Comparison of ENCODE assay signal across 17 mouse cellular contexts in the genomic region with DNA sequence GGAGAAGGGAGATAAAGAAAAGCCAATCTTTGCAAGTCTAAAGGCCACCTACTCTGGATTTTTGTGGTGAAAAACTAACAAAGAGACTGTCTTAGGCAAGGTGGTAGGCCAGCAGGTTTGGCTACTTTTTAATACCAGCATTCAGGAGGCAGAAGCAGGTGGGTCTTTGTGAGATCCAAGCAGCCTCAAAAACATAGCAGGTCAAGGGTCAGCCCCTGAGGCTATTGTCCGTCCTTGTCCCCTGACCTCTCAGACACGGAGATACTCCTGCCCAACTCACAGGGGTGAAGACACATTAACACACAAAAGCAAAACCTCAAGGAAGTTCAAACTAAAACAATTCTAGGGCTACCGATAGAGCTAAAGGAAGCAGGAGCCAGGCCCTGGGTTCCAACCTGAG. TPM values are rescaled to one million over a fixed set of nuclear protein-coding genes. Genes with fewer than 3 reads are reported as not detected.
DNase-seq lines count a peak whose midpoint lies in the region; ATAC-seq and TF ChIP-seq lines count a peak whose summit lies in the region.
"Had no signal": no experiment of that assay in that cellular context is flagged by ENCODE, and none has a peak within 500 bp of the region (broad histone marks: within the 10 kb centered on the region; RNA-seq: fewer than 3 reads in every experiment).

No protein-coding gene starts in this region.

- peak overlapping the region; percentile 99 for H3K4me2 ChIP-seq in heart, embryonic 11.5 days
- no peak overlapping the region for H3K4me2 ChIP-seq in kidney, postnatal 0 days (ENCODE audit: low read length)
- no peak overlapping the region for H3K4me2 ChIP-seq in kidney, embryonic 14.5 days (replicated peaks; ENCODE audit: low read depth, low read length)
- H3K4me2 ChIP-seq in stomach, embryonic 15.5 days: no peak overlapping the region
- H3K4me2 ChIP-seq in hindbrain, embryonic 16.5 days (ENCODE audit: low read length): no peak overlapping the region
- H3K4me2 ChIP-seq: forebrain, embryonic 15.5 days had no signal

- WGBS in heart, embryonic 11.5 days (ENCODE audit: insufficient replicate concordance): 37% methylated on average over 3 of the region's 3 CpGs
- 58% methylated on average over 3 of the region's 3 CpGs for WGBS in kidney, postnatal 0 days
- 39% methylated on average over 3 of the region's 3 CpGs for WGBS in kidney, embryonic 14.5 days
- 43% methylated on average over 3 of the region's 3 CpGs for WGBS in stomach, embryonic 15.5 days
- 14% methylated on average over 3 of the region's 3 CpGs for WGBS in hindbrain, embryonic 16.5 days

- no peaks in the 10 kb centered on the region for H3K9me3 ChIP-seq in heart, embryonic 11.5 days (replicated peaks; ENCODE audit: control insufficient read depth, low read length)
- H3K9me3 ChIP-seq in kidney, postnatal 0 days (replicated peaks; ENCODE audit: low read length): no peaks in the 10 kb centered on the region
- H3K9me3 ChIP-seq in kidney, embryonic 14.5 days (ENCODE audit: control insufficient read depth, low read length): no peaks in the 10 kb centered on the region
- H3K9me3 ChIP-seq in stomach, embryonic 15.5 days: no peaks in the 10 kb centered on the region
- H3K9me3 ChIP-seq in hindbrain, embryonic 16.5 days (ENCODE audit: control insufficient read depth, low read length): no peaks in the 10 kb centered on the region
- H3K9me3 ChIP-seq: embryonic facial prominence, embryonic 15.5 days; forebrain, embryonic 15.5 days; hindbrain, embryonic 12.5 days; kidney, embryonic 15.5 days; liver, embryonic 12.5 days; midbrain, embryonic 13.5 days had no signal

- TF ChIP-seq CTCF in kidney, postnatal 0 days (IDR thresholded peaks at IDR 0.05; ENCODE audit: low read depth): no peak

- H3K4me3 ChIP-seq in heart, embryonic 11.5 days (ENCODE audit: low read depth, low read length): no peak overlapping the region
- H3K4me3 ChIP-seq in kidney, postnatal 0 days (replicated peaks; ENCODE audit: low read depth, low read length): no peak overlapping the region
- H3K4me3 ChIP-seq in kidney, embryonic 14.5 days (ENCODE audit: low read length): no peak overlapping the region
- H3K4me3 ChIP-seq in stomach, embryonic 15.5 days (replicated peaks): no peak overlapping the region
- H3K4me3 ChIP-seq in hindbrain, embryonic 16.5 days (ENCODE audit: low read length): no peak overlapping the region
- H3K4me3 ChIP-seq: forebrain, embryonic 15.5 days had no signal

- H3K4me1 ChIP-seq in heart, embryonic 11.5 days (ENCODE audit: control insufficient read depth, insufficient read depth, low read length): peaks cover 30% of the 10 kb centered on the region
- H3K4me1 ChIP-seq in kidney, postnatal 0 days (replicated peaks; ENCODE audit: insufficient read depth, low read length): peaks cover 29% of the 10 kb centered on the region
- H3K4me1 ChIP-seq in kidney, embryonic 14.5 days (ENCODE audit: control insufficient read depth, insufficient read depth, low read length): peaks cover 28% of the 10 kb centered on the region
- peaks cover 35% of the 10 kb centered on the region for H3K4me1 ChIP-seq in stomach, embryonic 15.5 days
- peaks cover 28% of the 10 kb centered on the region for H3K4me1 ChIP-seq in hindbrain, embryonic 16.5 days (ENCODE audit: control insufficient read depth, insufficient read depth, low read depth, low read length)

- DNase-seq in heart, postnatal 25 days (ENCODE audit: low spot score): no peak
- no peak for DNase-seq in kidney, postnatal 0 days (ENCODE audit: low spot score)
- peak; percentile 29 for DNase-seq in ZHBTc4 (ENCODE audit: low read depth, low spot score)
- DNase-seq: cerebellum, adult 11 months; layer of hippocampus, adult 9-11 months; right cerebral cortex, postnatal 4 days; thymus, postnatal 25 days had no signal

- intact Hi-C loops in heart, postnatal 25 days (cut with DNase I): no loop called here

- ATAC-seq in heart, embryonic 11.5 days (replicated peaks; ENCODE audit: insufficient number of reproducible peaks, low FRiP score, low TSS enrichment): no peak
- no peak for ATAC-seq in kidney, postnatal 0 days (replicated peaks; ENCODE audit: low FRiP score, low read depth)
- no peak for ATAC-seq in kidney, embryonic 14.5 days (ENCODE audit: low FRiP score, low TSS enrichment)
- no peak for ATAC-seq in stomach, embryonic 15.5 days (ENCODE audit: insufficient read depth, low FRiP score, low read depth)
- ATAC-seq in hindbrain, embryonic 16.5 days: no peak
- ATAC-seq: forebrain, embryonic 15.5 days; liver, embryonic 12.5 days; midbrain, embryonic 13.5 days had no signal

- no peak overlapping the region for H3K9ac ChIP-seq in heart, embryonic 11.5 days (ENCODE audit: low read depth, low read length)
- H3K9ac ChIP-seq in kidney, postnatal 0 days (ENCODE audit: low read depth, low read length): no peak overlapping the region
- H3K9ac ChIP-seq in kidney, embryonic 14.5 days (ENCODE audit: low read depth, low read length): no peak overlapping the region
- H3K9ac ChIP-seq in stomach, embryonic 15.5 days: no peak overlapping the region
- no peak overlapping the region for H3K9ac ChIP-seq in hindbrain, embryonic 16.5 days (ENCODE audit: low read depth, low read length)
- H3K9ac ChIP-seq: embryonic facial prominence, embryonic 15.5 days; forebrain, embryonic 15.5 days; hindbrain, embryonic 12.5 days; kidney, embryonic 15.5 days; liver, embryonic 12.5 days; midbrain, embryonic 13.5 days had no signal

- no peaks in the 10 kb centered on the region for H3K27me3 ChIP-seq in heart, embryonic 11.5 days (ENCODE audit: control insufficient read depth, insufficient read depth, low read length)
- H3K27me3 ChIP-seq in kidney, postnatal 0 days (ENCODE audit: insufficient read depth, low read length): no peaks in the 10 kb centered on the region
- no peaks in the 10 kb centered on the region for H3K27me3 ChIP-seq in kidney, embryonic 14.5 days (ENCODE audit: control insufficient read depth, insufficient read depth, low read length)
- no peaks in the 10 kb centered on the region for H3K27me3 ChIP-seq in stomach, embryonic 15.5 days (replicated peaks)
- H3K27me3 ChIP-seq in hindbrain, embryonic 16.5 days (replicated peaks; ENCODE audit: control insufficient read depth, insufficient read depth, low read length): peaks cover 8% of the 10 kb centered on the region
- H3K27me3 ChIP-seq: embryonic facial prominence, embryonic 15.5 days; kidney, embryonic 15.5 days had no signal

- peak overlapping the region; percentile 96 for H3K27ac ChIP-seq in heart, embryonic 11.5 days (ENCODE audit: low read depth, low read length)
- peak overlapping the region; percentile 93 for H3K27ac ChIP-seq in kidney, postnatal 0 days
- H3K27ac ChIP-seq in kidney, embryonic 14.5 days (ENCODE audit: low read depth, low read length): no peak overlapping the region
- H3K27ac ChIP-seq in stomach, embryonic 15.5 days: peak overlapping the region; percentile 94; the same call in 1 of the 2 replicates
- no peak overlapping the region for H3K27ac ChIP-seq in hindbrain, embryonic 16.5 days (ENCODE audit: low read depth, low read length)
- H3K27ac ChIP-seq: forebrain, embryonic 15.5 days; hindbrain, embryonic 12.5 days; liver, embryonic 12.5 days; midbrain, embryonic 13.5 days had no signal

- H3K36me3 ChIP-seq in heart, embryonic 11.5 days (ENCODE audit: control insufficient read depth, insufficient read depth, low read length): no peaks in the 10 kb centered on the region; the same call in 1 of the 2 replicates
- H3K36me3 ChIP-seq in kidney, postnatal 0 days (ENCODE audit: insufficient read depth, low read length): no peaks in the 10 kb centered on the region
- no peaks in the 10 kb centered on the region for H3K36me3 ChIP-seq in kidney, embryonic 14.5 days (ENCODE audit: control insufficient read depth, insufficient read depth, low read length)
- no peaks in the 10 kb centered on the region for H3K36me3 ChIP-seq in stomach, embryonic 15.5 days
- H3K36me3 ChIP-seq in hindbrain, embryonic 16.5 days (ENCODE audit: control insufficient read depth, insufficient read depth, low read length): no peaks in the 10 kb centered on the region
- H3K36me3 ChIP-seq: embryonic facial prominence, embryonic 15.5 days; forebrain, embryonic 15.5 days; hindbrain, embryonic 12.5 days; kidney, embryonic 15.5 days; midbrain, embryonic 13.5 days had no signal

RNA-seq across cellular contexts. Expression of gene Klhl21, which starts 1.8 kb away (rescaled TPM):
- polyA plus RNA-seq in heart, embryonic 11.5 days (2014; fragmentation: Nextera tagmentation; extraction: Ambion mirVana): 11.4 and 17.8 TPM in 2 replicates
- 10 to 100 TPM; 69.8 to 76.2 TPM for total RNA-seq in heart, postnatal 25 days (2021)
- 10.7 and 11.2 TPM in 2 replicates for polyA plus RNA-seq in kidney, postnatal 0 days (2015; fragmentation: Nextera tagmentation; extraction: Ambion mirVana)
- 4.4 and 7.4 TPM in 2 replicates for polyA plus RNA-seq in kidney, embryonic 14.5 days (2014; fragmentation: Nextera tagmentation; extraction: Ambion mirVana)
- polyA plus RNA-seq in stomach, embryonic 15.5 days (2015; fragmentation: Nextera tagmentation; extraction: Ambion mirVana): 13.5 and 14.0 TPM in 2 replicates
- polyA plus RNA-seq in hindbrain, embryonic 16.5 days (2015; fragmentation: Nextera tagmentation; extraction: Ambion mirVana): 4.7 and 5.0 TPM in 2 replicates

RNA-seq across cellular contexts. Expression of gene Phf13, which starts 10.8 kb away (rescaled TPM):
- 14.3 and 21.7 TPM in 2 replicates for polyA plus RNA-seq in heart, embryonic 11.5 days (2014; fragmentation: Nextera tagmentation; extraction: Ambion mirVana)
- total RNA-seq in heart, postnatal 25 days (2021): 1 to 10 TPM; 5.8 to 6.2 TPM
- 23.6 and 23.7 TPM in 2 replicates for polyA plus RNA-seq in kidney, postnatal 0 days (2015; fragmentation: Nextera tagmentation; extraction: Ambion mirVana)
- polyA plus RNA-seq in kidney, embryonic 14.5 days (2014; fragmentation: Nextera tagmentation; extraction: Ambion mirVana): 18.2 and 30.1 TPM in 2 replicates
- polyA plus RNA-seq in stomach, embryonic 15.5 days (2015; fragmentation: Nextera tagmentation; extraction: Ambion mirVana): 22.1 and 23.4 TPM in 2 replicates
- 21.3 and 24.8 TPM in 2 replicates for polyA plus RNA-seq in hindbrain, embryonic 16.5 days (2015; fragmentation: Nextera tagmentation; extraction: Ambion mirVana)

RNA-seq across cellular contexts. Expression of gene Thap3, which starts 18.0 kb away (rescaled TPM):
- 18.9 and 19.7 TPM in 2 replicates for polyA plus RNA-seq in heart, embryonic 11.5 days (2014; fragmentation: Nextera tagmentation; extraction: Ambion mirVana)
- 10 to 100 TPM; 11.5 TPM for total RNA-seq in heart, postnatal 25 days (2021)
- polyA plus RNA-seq in kidney, postnatal 0 days (2015; fragmentation: Nextera tagmentation; extraction: Ambion mirVana): 34.5 and 35.1 TPM in 2 replicates
- polyA plus RNA-seq in kidney, embryonic 14.5 days (2014; fragmentation: Nextera tagmentation; extraction: Ambion mirVana): 29.2 and 35.8 TPM in 2 replicates
- polyA plus RNA-seq in stomach, embryonic 15.5 days (2015; fragmentation: Nextera tagmentation; extraction: Ambion mirVana): 39.4 and 39.7 TPM in 2 replicates
- polyA plus RNA-seq in hindbrain, embryonic 16.5 days (2015; fragmentation: Nextera tagmentation; extraction: Ambion mirVana): 35.4 and 35.7 TPM in 2 replicates

RNA-seq across cellular contexts. Expression of gene Zbtb48, which starts 20.7 kb away (rescaled TPM):
- 11.8 and 12.2 TPM in 2 replicates for polyA plus RNA-seq in heart, embryonic 11.5 days (2014; fragmentation: Nextera tagmentation; extraction: Ambion mirVana)
- 1 to 10 TPM; 3.5 to 5.0 TPM for total RNA-seq in heart, postnatal 25 days (2021)
- 14.4 and 16.3 TPM in 2 replicates for polyA plus RNA-seq in kidney, postnatal 0 days (2015; fragmentation: Nextera tagmentation; extraction: Ambion mirVana)
- 19.0 and 24.4 TPM in 2 replicates for polyA plus RNA-seq in kidney, embryonic 14.5 days (2014; fragmentation: Nextera tagmentation; extraction: Ambion mirVana)
- polyA plus RNA-seq in stomach, embryonic 15.5 days (2015; fragmentation: Nextera tagmentation; extraction: Ambion mirVana): 16.8 and 17.6 TPM in 2 replicates
- 18.1 and 20.9 TPM in 2 replicates for polyA plus RNA-seq in hindbrain, embryonic 16.5 days (2015; fragmentation: Nextera tagmentation; extraction: Ambion mirVana)

RNA-seq across cellular contexts. Expression of gene Tas1r1, which starts 31.6 kb away (rescaled TPM):
- 0.14 and 0.16 TPM in 2 replicates for polyA plus RNA-seq in heart, embryonic 11.5 days (2014; fragmentation: Nextera tagmentation; extraction: Ambion mirVana)
- under 1 TPM in 1 of 2 experiments, not detected in 1; 0.16 TPM for total RNA-seq in heart, postnatal 25 days (2021)
- polyA plus RNA-seq in kidney, postnatal 0 days (2015; fragmentation: Nextera tagmentation; extraction: Ambion mirVana): 0.39 and 0.45 TPM in 2 replicates
- 0.39 and 0.77 TPM in 2 replicates for polyA plus RNA-seq in kidney, embryonic 14.5 days (2014; fragmentation: Nextera tagmentation; extraction: Ambion mirVana)
- polyA plus RNA-seq in stomach, embryonic 15.5 days (2015; fragmentation: Nextera tagmentation; extraction: Ambion mirVana): 0.28 and 0.31 TPM in 2 replicates
- 1.9 and 2.0 TPM in 2 replicates for polyA plus RNA-seq in hindbrain, embryonic 16.5 days (2015; fragmentation: Nextera tagmentation; extraction: Ambion mirVana)

Comparison
In these comparisons a context has a peak if more than half of its experiments do, and no peak if none do; other contexts are left out.
1. H3K27ac ChIP-seq: peak in heart, embryonic 11.5 days (single experiment), kidney, postnatal 0 days (single experiment) and stomach, embryonic 15.5 days (single experiment); none in kidney, embryonic 14.5 days (single experiment) and hindbrain, embryonic 16.5 days (single experiment).